ENCODE assay signal across 17 mouse cellular contexts in the genomic region with DNA sequence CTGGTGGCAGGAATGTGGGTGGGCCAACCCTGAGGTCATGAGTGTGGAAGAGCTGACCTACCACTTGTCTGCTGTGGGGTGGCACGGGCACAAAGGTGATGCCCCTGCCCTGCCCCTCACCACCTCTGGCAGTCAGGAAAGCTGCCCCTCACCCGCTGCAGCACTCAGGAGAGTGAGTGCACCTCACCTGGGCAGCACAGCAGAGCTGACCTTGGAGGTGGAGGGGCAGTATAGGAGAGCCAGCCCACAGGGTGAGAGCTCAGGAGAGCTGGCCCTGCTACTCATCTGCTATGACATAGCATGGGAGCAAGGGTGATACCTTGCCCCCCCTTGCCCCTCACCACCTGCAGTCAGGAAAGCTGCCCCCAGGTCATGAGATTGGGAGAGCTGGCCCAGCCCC. TPM values are rescaled to one million over a fixed set of nuclear protein-coding genes. Genes with fewer than 3 reads are reported as not detected.
"Had no signal": no experiment of that assay in that cellular context is flagged by ENCODE, and none has a peak within 500 bp of the region (broad histone marks: within the 10 kb centered on the region; RNA-seq: fewer than 3 reads in every experiment).

No protein-coding gene starts in this region.

- H3K36me3 ChIP-seq: liver, embryonic 15.5 days; lung, embryonic 15.5 days; neural tube, embryonic 12.5 days; stomach, embryonic 15.5 days had no signal

- DNase-seq: liver, postnatal 0 days; lung, adult 2 months; lung, postnatal 14 days; lung, postnatal 36 days; midbrain, embryonic 14.5 days; right cerebral cortex, postnatal 14 days; thymus, adult 2 months; thymus, postnatal 25 days; thymus, postnatal 4 days had no signal

- H3K9me3 ChIP-seq: liver, embryonic 15.5 days; lung, embryonic 15.5 days; megakaryocyte, embryonic 14.5 days; neural tube, embryonic 12.5 days; stomach, embryonic 15.5 days had no signal

- H3K27me3 ChIP-seq: lung, embryonic 15.5 days; neural tube, embryonic 12.5 days; stomach, embryonic 15.5 days had no signal

- H3K9ac ChIP-seq: liver, embryonic 15.5 days; liver, postnatal 0 days; lung, embryonic 15.5 days; neural tube, embryonic 12.5 days; stomach, embryonic 15.5 days had no signal

- H3K4me1 ChIP-seq: liver, embryonic 15.5 days; lung, embryonic 15.5 days; megakaryocyte, embryonic 14.5 days; neural tube, embryonic 12.5 days; stomach, embryonic 15.5 days had no signal

- H3K4me3 ChIP-seq: liver, embryonic 15.5 days; lung, embryonic 15.5 days; megakaryocyte, embryonic 14.5 days; neural tube, embryonic 12.5 days; stomach, embryonic 15.5 days had no signal

- ATAC-seq: liver, postnatal 0 days; lung, postnatal 0 days had no signal

- H3K27ac ChIP-seq: liver, embryonic 15.5 days; lung, embryonic 15.5 days; macrophage; neural tube, embryonic 12.5 days; stomach, embryonic 15.5 days had no signal

- H3K4me2 ChIP-seq: liver, embryonic 15.5 days; lung, embryonic 15.5 days; midbrain, embryonic 11.5 days; neural tube, embryonic 12.5 days; stomach, embryonic 15.5 days had no signal

RNA-seq across cellular contexts. Expression of a gene that starts 57.0 kb away (rescaled TPM):
- polyA plus RNA-seq: liver, embryonic 15.5 days; liver, postnatal 0 days had no signal
